In the genomic region with DNA sequence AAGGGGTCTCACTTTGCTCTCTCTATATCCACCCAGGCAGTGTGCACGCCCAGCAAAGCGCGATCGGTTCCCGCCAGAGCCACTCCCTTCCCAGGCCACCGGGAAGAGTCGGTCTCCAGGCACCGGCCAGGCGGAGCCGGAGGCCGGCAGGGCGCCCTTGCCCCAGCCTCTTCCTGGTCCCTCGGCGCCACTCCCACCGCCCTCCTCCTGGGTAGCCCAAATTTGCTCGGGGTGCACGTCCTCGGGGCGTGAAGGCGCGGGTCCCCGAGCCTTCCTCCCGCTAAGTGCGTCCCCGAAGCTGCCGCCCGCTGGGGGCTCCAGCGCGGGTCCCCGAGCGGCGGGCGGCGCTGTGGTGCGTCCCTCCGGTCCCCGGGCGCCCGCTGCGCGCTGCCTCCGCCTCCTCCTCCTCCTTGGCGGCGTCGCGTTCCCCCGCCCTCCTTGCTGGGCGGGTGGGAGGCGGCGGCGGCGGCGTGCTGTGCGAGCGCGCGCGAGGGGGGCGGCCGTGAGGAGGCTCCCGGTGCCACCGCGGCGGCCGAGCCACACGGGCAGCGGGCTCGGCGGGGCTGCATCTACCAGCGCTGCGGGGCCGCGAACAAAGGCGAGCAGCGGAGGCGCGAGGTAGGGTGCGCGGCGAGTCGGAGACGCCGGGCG, we compare ENCODE assay signal across 8 mouse cellular contexts. TPM values are rescaled to one million over a fixed set of nuclear protein-coding genes. Genes with fewer than 3 reads are reported as not detected.
DNase-seq lines count a peak whose midpoint lies in the region; ATAC-seq lines count a peak whose summit lies in the region.

Sh3rf1 (plus strand) TSS at position 144 of the 651 bp plus-strand sequence.

- H3K4me2 ChIP-seq in hindbrain, embryonic 12.5 days (replicated peaks), result peak within 1 kb of the TSS; percentile 72

- peak within 1 kb of the TSS; percentile 64 for H3K4me3 ChIP-seq in hindbrain, embryonic 12.5 days

- H3K27ac ChIP-seq in hindbrain, embryonic 12.5 days, result peak within 1 kb of the TSS; percentile 90

- peak within 1 kb of the TSS; percentile 85 for H3K9ac ChIP-seq in hindbrain, embryonic 12.5 days

- H3K27me3 ChIP-seq in hindbrain, embryonic 12.5 days, result no peaks in the 10 kb centered on the region

- H3K36me3 ChIP-seq in hindbrain, embryonic 12.5 days, result 0 out of 2 replicates have a peak, but pooled peaks cover 4% of the 10 kb centered on the region

- DNase-seq in Muller cell, postnatal 12 days (ENCODE audit: inconsistent ontology term), result peak; percentile 92
- DNase-seq in cerebellum, adult 8-10 months, result peak; percentile 20
- DNase-seq in frontal cortex, postnatal 14 days (ENCODE audit: low spot score in 2 of 2), result peak; percentile 33 to 67
- DNase-seq in layer of hippocampus, postnatal 36 days, result peak; percentile 80 to 81
- DNase-seq in lung, postnatal 25 days (ENCODE audit: low spot score), result peak; percentile 83
- DNase-seq in retina, embryonic 14.5 days (ENCODE audit: low spot score), result peak; percentile 79
- DNase-seq in thymus, postnatal 4 days, result peak; percentile 92

- peak; percentile 87 for ATAC-seq in hindbrain, embryonic 12.5 days (ENCODE audit: low FRiP score)

- peaks cover 31% of the 10 kb centered on the region for H3K4me1 ChIP-seq in hindbrain, embryonic 12.5 days

- H3K9me3 ChIP-seq in hindbrain, embryonic 12.5 days (replicated peaks), result no peaks in the 10 kb centered on the region

- under 1% methylated on average over 61 of the region's 84 CpGs for WGBS in hindbrain, embryonic 12.5 days

RNA-seq across cellular contexts. Expression of gene Sh3rf1, which starts in this region (rescaled TPM):
- polyA plus RNA-seq in hindbrain, embryonic 12.5 days (2016; fragmentation: Nextera tagmentation; extraction: Ambion mirVana), result 28.1 and 29.7 TPM in 2 replicates
- total RNA-seq in layer of hippocampus, postnatal 36 days (2021), result 10 to 100 TPM; 63.3 to 67.5 TPM

Comparison
In these comparisons a context has a peak if more than half of its experiments do, and no peak if none do; other contexts are left out.
1. Peak in every context shown above with its lines: DNase-seq, ATAC-seq, H3K4me3 ChIP-seq and H3K27ac ChIP-seq.
2. DNase-seq: peak in every context shown above with its lines; median percentile 92 in Muller cell, postnatal 12 days; 92 in thymus, postnatal 4 days; 83 in lung, postnatal 25 days; 80 in layer of hippocampus, postnatal 36 days; 79 in retina, embryonic 14.5 days; 50 in frontal cortex, postnatal 14 days; 20 in cerebellum, adult 8-10 months.